Mouse (Mus musculus): Measurements from ENCODE around the gene Mapk1.

DNA sequence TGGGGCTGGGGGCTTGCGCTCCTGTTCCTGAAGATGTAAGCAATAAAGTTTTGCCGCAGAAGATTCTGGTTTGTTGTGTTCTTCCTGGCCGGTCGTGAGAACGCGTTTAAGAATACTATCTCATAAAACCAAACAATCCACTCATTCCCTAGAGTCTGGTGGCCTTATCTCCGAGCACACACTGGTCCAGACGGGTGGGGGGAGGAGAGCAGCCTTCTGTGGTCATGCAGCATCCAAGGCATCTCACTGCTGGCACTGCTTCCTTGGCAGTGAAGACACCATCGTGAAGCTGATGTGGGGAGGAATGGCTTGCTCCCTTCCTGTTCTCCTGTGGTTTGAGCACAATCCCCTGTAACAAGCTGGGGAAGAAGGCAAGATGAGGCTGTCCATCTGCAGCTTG is 43.6 kb upstream of the Mapk1 start:
- TF ChIP-seq POLR2A (IDR thresholded peaks at IDR 0.05; ENCODE audit: low read depth, low read length) (no peak), CTCF (IDR thresholded peaks at IDR 0.05; ENCODE audit: extremely low read depth, insufficient read length, insufficient replicate concordance, low read depth, low read length) (no peak)

All from small intestine, adult 2 months (tissue).